Mouse (Mus musculus) kidney, adult 2 months (tissue): ENCODE data around the gene Ncapd2.

ENCODE experiments used
- CTCF ChIP-seq: fragments of 200-500 bp; conservative IDR thresholded peaks from 2 replicates; pipeline ENCODE4 v1.5.1; 2011; ENCODE audit warnings: low read depth, mild to moderate bottlenecking, control low read depth, low read length, moderate library complexity, mixed read lengths; ENCODE audit not compliant: insufficient read depth, insufficient read length
- POLR2A ChIP-seq: fragments of 200-500 bp; IDR thresholded peaks from one replicate; pipeline ENCODE4 v1.6.1; 2011; ENCODE audit warnings: low read depth, low read length, control low read depth

DNA sequence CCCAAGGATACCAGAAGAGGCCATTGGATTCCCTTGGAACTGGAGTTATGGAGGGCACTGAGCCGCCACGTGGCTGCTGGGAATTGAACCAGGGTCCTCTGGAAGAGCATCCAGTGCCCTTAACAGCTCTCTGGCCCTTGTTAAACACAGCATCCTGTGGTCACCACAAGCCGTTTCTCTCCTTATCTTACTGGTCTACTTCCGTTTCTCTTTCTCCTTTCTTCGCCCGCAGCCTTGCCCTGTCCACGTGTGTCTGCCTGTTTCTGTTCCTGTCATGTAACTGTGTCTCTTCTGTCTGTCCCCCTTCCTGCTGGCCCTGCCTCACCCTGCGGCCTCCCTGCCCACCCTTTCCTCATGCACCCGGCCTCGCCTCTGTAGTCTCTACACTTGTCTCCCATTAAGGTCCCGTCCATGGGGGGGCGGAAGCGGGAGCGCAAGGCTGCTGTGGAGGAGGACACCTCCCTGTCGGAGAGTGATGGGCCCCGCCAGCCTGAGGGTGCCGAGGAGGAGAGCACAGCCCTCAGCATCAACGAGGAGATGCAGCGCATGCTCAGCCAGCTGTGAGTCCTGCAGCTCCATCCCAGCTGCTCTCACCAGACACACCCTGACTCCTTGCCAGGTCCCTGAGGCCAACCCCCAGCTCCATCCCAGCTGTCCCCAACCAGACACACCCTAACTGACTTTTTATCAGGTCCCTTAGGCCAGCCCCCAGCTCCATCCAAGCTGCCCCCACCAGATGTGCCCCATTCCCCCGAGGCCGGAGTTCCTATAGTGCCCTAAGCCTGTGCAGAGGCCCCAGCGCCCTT lies 39.1 kb downstream of the Ncapd2 start:
- TF ChIP-seq POLR2A = no peak
- no peak for TF ChIP-seq CTCF
